Mouse (Mus musculus) layer of hippocampus, adult 9-10 months (tissue): ENCODE measurements around the gene Col23a1.
"Not testable (repeated sequence)": the region's sequence is repeated elsewhere in the genome, so short reads cannot be mapped to it uniquely, and the experiment has no call there.

Source experiments
- DNase-seq: peaks from one replicate; pipeline ENCODE4 v3.0.0; 2022; ENCODE audit warnings: low spot score

The Col23a1 gene

DNA sequence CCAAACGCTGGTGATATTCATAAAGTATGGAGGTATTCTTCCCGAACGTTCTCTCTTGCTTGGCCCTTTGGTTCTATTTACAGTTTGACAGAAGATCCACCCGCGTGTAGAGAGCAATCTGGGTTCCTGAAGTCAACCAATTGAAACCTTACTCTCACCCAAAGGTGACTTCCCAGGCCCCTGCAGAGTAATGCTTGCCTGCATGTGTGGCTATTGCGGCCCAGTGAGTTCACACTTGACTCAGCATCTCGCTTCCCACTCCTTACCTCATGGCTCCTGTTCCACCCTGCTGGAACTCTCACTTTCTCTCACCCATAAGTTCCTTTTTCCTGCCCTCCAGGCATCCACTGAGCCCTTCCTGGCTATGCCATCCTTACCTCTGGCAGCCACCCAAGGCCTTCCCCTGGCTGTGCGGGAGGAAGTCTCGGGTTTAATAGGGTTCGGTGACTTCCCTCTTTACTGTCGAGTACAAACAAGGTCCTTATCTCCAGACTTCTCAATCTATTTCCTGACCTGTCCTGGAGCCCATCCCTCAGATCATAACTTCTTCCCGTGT lies 38.7 kb downstream of the Col23a1 start:
- no peak for DNase-seq

DNA sequence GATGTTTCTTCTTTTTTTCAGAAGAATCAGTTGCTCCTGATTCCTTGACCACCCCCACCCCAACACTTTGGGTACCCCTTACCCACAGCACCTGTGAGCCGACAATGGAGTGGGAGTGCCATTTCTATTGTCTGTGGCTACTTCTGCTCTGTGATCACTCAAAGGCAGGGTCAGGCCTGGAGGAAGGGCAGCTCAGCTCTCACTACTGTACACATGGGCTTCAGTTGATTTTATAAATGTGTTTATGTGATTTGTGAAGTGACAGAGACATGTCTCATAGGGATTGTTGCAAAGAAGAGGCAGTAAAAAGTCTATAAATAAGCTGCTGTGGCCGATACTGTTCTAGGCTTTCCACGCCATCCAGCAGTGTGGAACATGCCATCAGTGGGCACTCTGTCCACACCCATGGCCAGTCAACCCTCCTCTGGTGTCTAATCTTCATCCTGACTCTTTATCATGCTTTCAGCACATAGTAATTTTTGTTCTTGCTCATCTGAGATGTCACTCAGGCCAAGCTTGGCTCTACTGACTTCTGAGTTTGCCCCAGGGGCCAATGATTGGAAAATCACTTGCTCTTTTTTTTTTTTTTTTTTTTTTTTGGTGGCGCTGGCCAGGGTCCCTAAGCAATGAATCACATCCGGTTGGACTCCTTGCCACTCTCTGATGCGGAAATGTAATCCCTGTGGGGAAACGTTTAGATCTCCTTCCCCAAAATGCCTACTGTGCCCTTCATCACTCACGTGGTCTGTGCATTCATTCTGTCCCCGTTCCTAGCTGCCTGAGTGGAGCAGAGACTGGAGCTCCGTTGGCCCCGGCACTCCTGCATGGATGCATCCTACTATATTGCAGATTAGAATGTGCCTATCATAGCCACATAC lies 40.4 kb downstream of the Col23a1 start:
- no peak for DNase-seq

DNA sequence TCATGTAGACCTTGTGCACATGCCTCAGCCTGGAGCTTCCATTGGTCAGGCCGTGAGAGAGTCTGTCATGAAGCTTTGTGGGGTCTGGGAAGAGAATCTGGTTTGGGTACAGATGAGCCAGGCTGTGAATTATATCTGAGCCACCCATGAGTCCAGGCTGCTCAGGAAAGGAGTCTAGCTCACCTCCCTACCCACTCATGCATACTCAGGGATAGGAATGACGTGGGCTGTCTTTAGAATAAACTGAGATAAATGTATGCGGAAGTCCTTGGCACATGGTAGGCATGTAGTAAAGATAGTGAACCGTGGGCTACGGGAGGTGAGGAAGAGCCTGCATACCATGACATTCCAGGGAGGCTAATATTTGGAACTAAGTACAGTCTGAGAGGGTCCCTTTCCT lies 44.3 kb downstream of the Col23a1 start:
- no peak for DNase-seq

DNA sequence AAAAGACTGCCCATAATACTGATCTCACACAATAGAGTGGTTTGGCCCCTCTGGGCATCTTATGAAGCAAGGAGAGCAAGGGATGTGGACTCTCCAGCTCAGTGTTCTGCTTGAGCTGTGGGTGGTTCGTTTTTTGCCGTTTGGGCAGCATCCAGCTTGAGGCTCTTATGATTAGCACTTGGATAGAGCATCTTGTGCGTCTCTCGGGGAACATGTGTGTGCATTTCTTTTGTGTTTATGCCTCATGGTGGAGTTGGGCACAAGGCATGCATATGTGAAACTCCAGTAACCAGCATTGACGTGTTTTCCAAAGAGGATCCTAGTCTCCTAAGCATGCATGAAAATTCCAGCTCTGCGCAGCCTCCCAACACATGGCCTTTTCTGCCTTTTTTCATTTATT lies 47.9 kb downstream of the Col23a1 start:
- DNase-seq: no peak

DNA sequence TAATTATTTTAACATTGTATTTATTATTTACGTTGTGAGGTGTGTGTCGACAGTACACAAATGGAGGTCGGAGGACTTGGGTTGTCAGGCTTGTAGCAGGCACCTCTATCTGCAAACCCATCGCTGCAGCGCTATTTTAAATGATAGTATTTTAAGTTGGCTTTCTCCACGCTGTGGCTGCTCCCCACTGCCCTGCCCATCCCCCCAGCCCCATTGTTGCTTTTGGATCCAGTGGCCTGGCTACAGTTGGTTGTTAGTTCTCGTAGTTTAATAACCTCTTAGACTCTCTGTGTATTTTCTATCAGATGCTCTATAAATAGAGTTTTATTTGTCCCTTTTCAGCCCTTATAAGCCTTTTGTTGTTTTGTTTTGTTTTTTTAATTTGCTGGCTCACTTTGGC lies 48.7 kb downstream of the Col23a1 start:
- no peak for DNase-seq

DNA sequence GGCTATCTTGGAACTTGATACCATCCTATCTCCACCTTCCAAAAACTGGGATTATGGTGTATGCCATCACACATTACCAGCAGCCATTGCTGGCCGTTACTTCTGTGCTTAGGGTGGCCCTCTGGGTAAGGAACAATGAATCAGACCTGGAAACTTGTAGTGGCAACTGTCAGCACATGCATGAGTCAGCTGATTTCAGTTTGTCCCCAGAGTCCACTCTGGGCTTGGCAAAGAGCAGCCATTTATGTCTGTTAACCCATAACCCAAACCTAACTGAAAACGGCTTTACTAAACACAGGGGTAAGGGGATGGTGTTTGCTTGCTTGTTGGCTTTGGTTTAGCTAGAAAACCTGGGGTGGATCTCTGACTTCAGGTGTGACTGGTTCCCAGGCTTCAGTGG lies 51.4 kb downstream of the Col23a1 start:
- DNase-seq: no peak

DNA sequence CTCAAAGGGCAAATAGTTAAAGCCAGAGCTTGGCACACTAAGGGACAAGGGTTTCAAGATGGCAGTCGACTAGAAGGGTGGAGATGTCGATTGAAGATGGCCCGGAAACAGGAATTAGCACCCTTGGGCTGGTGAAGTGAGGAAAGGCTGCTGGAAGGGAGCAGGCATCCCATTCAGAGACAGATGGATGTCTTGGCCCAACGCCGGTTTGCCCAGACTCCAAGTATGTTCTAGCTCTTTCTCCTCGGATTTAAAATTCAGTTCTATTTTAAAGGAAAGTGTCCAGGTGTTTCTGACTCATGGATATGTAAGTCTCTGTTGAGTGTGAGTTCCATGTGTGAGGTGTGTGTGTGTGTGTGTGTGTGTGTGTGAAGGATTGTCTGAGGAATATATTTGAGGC lies 53.1 kb downstream of the Col23a1 start:
- DNase-seq: peak; percentile 65

DNA sequence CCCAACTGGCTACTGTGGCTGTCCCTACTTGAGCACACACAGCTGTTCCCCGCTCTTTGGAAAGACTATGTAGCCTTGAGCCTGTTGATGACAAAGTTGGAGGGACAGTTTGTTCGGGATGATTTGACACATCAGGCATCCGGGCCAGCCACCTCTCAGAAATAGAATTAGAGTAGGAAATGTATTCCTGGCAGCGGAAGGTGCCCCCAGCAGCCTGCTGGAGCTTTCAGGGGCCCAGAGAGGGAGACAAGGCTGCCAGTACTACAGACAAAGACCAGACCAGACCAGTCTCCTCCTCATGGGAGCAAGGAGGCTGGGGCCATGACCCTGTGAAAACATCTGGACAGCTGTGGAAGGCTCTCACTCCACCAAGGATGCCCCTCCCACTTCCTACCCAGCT lies 53.6 kb downstream of the Col23a1 start:
- no peak for DNase-seq

DNA sequence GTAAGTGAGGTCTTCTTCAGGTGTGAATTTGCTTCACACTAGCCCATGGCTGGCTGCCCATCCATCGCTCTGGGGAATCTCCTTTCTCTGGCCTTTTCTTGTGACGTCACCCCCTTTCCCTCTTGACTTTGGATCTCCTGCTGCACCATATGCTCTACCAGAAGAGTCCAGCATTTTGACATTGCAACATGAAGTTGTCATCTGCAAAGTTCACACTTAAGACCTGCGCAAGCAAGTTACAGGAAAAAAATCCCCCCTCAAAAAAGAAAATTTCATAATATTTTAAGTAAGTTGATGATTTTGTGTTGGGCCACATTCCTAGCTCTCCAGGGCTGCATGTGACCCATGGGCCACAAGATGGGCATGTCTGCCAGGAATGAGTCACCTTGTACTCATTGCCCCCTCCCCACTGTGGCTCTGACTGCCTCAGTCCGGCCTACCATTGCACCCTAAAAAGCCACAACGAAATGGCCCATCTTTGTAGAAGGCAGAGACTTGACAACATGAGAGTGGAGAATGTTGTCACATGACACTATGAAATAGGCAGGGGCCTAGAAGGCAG lies 54.1 kb downstream of the Col23a1 start:
- no peak for DNase-seq

DNA sequence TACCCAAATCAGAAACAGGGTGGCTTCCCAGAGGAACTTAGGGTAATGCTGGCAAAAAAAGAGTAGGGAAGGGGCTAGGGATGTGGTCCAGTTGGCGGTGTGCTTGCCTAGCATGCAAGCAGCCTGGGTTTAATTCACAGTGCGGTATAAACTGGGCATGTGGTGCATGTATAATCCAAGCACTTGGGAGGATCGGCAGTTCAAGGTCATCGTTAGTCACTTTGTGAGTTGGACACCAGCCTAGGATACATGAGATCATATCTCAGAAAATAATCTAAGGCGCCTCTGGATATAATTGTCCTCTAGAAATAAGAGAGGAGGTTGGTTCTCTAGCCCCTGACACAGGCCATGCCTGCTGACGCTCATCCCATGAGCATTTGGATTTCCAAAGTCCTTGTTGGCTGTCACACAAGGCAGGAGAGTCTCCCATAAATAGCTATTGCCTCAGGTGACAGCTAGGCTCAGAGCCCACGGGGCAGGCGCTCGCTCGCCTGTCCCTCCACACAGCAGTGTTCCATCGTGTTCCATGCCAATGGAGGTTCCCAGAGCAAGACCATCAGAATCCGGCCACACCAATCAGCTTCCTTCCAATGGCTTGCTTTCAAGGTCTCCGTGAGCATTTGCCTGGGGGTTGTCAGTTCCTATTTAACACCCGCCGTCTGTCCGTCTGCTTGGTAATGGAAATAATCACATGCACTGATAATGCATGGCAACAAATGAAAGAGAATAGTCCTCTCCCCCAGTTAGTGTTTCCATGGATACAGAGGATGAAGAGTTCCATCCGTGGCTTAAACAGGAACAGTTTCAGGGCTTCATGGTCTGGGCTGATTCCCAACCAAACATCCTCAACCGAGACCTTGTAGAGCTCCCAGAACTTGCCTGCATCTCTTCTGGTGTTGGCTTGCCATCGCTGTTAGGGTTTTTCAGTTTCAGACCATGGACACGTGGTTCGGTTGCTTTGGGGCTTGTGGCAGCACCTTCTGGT lies 56.1 kb downstream of the Col23a1 start:
- DNase-seq: no peak

DNA sequence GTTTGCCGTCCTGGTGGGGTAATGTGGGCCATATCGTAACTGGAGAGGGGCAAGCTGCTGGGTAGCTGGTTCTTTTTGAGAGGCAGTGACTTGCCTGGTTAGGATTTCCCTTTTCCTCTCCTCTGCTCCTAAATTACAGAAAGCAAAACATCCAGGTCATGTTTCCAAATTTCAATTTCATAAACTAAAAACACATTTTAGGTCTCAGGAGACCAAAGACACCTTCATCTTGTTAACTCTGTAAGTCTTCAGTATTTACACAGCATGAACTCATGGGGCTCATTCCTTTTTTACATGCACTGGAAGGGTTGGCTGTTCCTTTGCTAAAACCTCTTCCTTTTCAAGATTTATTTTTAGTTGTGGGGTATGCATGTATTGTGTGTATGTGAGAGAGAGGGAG lies 58.0 kb downstream of the Col23a1 start:
- DNase-seq: no peak

DNA sequence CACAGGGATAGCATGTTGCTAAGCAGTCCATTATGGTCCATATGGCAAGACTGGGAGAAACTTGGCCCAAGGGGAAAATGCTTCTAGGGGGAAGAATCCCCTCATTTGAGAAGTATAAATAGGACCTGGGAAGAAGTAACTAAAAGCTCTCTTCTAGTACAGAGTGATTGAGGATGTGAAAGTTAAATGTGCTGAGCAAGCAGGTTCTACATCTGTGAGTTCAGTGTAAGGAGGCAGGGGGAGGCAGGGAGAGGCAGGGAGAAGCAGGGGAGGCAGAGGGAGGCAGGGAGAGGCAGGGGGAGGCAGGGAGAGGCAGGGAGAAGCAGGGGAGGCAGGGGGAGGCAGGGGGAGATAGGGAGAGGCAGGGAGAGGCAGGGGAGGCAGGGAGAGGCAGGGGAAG lies 59.9 kb downstream of the Col23a1 start:
- no peak for DNase-seq

DNA sequence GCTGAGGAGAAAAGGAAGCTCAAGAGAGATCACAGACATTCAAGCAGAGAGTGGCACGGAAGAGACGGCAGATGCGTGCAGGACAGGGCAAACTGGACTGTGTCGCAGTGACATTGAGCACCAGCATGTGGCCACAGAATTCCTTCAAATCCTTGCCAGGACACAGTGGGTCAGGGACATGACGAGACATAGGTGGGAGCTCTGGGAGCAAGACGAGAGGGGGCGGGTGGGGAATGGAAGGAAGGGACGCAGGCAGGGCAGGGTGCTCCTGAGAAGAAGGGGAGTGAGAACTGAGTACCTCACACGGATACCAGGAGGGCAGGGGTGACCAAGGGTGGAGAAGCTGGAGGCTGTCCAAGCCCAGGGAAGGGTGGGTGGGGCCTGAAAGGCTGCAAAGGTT lies 61.4 kb downstream of the Col23a1 start:
- no peak for DNase-seq

DNA sequence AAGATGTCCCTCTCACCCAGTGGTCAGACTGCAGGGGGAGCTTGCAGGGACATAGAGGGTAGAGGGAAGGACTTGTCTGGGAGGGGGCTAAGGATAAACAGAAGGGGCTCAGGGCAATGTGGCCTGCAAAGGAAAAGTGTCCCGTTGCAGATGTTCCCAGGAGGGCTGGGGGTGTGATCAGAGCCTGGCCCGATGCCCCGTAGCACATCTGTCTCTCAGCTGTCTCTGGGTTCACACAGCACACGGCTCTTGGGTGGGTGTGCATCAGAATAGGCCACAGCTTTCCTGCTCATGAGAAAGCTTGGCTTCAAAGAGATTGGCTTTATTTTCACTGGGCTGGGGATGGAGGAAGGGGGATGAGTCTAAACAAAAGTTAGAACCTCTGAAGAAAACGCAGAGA lies 62.1 kb downstream of the Col23a1 start:
- DNase-seq: no peak

DNA sequence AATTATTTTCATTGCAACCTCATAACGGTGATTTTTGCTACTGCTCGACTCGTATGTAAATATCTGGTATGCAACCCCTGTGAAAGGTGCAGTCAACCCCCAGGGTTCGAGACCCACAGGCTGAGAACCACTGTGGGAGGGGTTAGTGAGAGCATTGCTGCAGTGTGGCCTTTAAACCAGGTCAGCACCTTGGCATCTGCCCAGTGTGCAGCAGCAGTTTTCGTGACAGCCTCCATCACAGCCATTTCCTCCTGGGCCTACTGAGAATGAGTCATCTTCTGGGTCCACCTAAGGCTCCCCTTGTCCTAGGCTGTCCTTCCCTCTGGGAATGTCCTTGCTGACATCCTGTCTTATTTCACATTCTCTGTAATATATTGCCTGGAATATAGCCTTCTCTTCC lies 64.0 kb downstream of the Col23a1 start:
- no peak for DNase-seq

DNA sequence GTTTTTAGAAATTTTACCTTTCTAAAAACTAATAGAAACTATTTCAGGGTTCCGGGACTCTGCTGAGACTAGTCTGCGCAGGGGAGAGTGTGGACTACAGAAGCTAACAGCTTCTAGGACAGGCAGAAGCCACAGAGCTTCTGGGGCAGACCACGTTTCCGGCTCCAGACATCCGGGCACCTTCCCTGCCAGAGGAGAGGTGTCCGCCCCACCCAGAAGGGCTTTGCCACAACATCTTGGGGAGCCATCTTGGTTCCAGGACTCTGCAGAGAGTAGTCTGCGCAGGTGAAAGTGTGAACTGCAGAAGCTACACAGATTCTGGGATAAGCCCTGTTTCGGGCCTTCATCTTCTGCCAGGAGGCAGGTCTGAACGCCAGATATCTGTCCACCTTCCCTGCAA lies 69.3 kb downstream of the Col23a1 start:
- not testable (repeated sequence) for DNase-seq

DNA sequence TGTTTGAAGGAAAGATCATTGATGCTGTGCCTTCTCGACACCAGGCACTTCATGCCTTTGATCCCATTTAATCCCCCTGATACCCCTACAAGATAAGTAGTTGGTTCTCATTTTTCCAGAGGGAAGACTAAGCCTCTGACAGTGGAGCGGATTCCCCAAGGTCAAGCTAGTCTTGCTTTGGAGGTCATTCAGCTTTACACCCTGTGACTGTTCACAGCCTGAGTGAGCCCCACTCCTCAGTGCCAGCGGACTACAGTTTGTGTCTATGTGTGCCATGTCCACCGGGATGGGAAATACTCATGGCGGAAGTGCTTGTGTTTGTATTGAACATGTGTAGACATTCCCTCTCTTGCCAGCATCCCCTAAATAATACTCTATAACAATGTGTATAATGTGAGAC lies 74.6 kb downstream of the Col23a1 start:
- DNase-seq: no peak

DNA sequence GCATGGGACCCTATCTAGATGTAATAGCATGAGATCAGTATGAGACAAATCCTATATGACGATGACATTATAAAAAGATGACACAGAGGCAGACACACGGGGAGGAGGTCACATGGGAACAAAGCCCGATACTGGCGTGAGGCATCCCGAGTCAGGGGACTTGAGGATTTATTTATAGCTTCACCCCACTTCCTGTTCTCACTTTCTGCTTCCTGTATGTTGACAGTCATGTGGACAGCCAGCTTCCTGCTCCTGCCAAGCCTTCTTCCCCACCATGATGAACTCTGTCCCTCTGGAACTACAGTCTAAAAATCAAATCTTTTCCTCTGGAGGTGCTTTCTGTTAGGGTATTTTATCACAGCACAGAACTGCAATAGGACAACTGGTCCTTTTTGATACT lies 77.6 kb downstream of the Col23a1 start:
- no peak for DNase-seq

DNA sequence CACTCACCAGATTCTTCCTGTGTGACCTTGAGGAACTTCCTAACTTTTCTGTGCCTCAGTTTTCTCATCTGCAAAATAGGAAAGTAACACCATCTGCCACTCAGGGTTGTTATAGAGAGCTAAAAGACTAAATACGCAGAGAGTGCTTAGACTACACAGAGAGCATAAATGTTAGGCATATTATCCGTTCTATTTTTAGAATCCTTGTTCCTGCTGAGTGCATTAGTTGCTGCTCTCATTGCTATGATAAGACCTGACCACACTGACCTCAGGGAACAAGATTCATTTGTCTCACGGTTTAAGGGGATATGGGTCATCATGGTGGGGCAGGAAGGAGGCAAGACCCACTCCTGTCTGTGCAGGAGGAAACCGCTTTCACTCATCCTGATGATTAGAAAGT lies 80.6 kb downstream of the Col23a1 start:
- no peak for DNase-seq

DNA sequence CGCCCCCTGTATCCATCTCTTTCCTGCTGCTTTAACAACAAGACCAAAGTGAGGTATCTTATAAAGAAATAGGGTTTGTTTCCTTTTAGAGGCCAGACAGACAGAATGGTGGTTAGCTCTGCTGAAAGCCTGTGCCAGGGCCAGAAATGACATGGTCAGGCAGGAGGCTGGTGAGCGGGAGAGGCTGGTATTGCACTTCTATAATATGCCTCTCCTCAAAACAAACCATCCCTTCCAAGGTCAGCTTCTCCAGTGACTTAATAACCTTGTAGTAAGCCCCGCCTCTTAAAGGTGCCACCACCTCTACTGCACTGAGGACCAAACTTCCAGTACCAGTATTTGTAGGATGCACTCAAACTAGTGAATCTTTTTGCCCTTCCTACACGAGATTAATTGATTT lies 81.6 kb downstream of the Col23a1 start:
- DNase-seq: no peak

DNA sequence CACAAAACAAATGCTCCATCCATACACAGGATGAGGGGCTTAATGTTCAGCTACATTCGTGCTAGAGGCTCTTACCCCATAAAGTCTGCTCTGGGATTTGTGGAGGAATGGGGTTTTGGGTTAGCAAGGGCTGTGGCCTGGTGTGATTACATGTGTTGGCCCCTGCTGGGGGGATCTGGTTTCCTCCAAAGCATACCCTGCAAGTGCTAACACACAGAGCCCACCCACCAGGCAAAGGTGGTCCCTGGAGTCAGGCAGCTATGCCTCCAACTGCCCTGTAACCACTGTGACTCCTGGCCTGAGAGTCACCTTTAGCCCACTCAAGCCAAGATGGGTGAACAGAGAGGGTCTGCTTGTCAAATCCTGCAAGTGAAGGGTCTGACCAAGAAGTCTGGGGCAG lies 82.2 kb downstream of the Col23a1 start:
- no peak for DNase-seq

DNA sequence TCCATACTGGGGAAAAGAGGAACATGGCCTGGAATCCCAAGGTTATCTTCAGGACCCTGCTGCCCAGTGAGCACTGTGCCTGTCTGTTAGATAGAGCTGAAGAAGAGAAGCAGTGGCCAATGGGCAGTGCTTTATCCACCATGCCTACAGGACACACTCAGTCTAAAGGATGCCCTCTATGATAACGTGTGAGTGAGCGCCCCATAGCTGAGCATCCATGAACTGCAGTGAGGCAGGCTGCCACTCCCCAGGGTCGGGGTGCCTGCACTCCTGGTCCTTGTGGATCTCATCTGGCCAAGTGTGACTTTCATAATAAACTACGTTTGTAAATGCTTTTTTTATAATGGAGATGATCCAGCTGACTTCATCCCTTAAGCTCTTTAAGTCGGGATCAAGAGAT lies 87.5 kb downstream of the Col23a1 start:
- no peak for DNase-seq
